Mouse (Mus musculus): ENCODE data around the gene Krt7. TPM values are rescaled to one million over a fixed set of nuclear protein-coding genes. Genes with fewer than 3 reads are reported as not detected.

Gene Krt7
- polyA plus RNA-seq, 1 experiment from 2014 or later = 23.1 TPM

MicroRNA genes within 50 kb of the gene (microRNA counts, 519-probe panel; counts per million panel counts)
- microRNA mmu-miR-1941-3p (2,403 counts per million, percentile 59 among the panel's probes with 10 or more counts), microRNA mmu-miR-1941-5p (236 counts per million, percentile 44 among the panel's probes with 10 or more counts)

Small RNA genes within 50 kb of the gene (microRNA-seq; reads per million reads assigned to microRNA genes)
- 3.1 reads per million, percentile 11 among the genes with 10 or more reads in this experiment for gene Mir1941

Other genes with a start within 250 kb of the Krt7 start
- 8.0 TPM in 2 replicates for gene Acvr1b, start 237.0 kb upstream of the Krt7 start, polyA plus RNA-seq (2015; fragmentation: Nextera tagmentation; extraction: Ambion mirVana)
- 7.4 and 8.0 TPM in 2 replicates for gene Grasp, start 186.9 kb upstream of the Krt7 start, polyA plus RNA-seq (2015; fragmentation: Nextera tagmentation; extraction: Ambion mirVana)
- 9.1 and 9.5 TPM in 2 replicates for gene Nr4a1, start 156.8 kb upstream of the Krt7 start, polyA plus RNA-seq (2015; fragmentation: Nextera tagmentation; extraction: Ambion mirVana)
- 65.9 and 68.4 TPM in 2 replicates for gene Atg101, start 126.8 kb upstream of the Krt7 start, polyA plus RNA-seq (2015; fragmentation: Nextera tagmentation; extraction: Ambion mirVana)
- 0.56 and 0.60 TPM in 2 replicates for gene 6030408B16Rik, start 117.8 kb upstream of the Krt7 start, polyA plus RNA-seq (2015; fragmentation: Nextera tagmentation; extraction: Ambion mirVana)
- gene Krt80, start 40.9 kb upstream of the Krt7 start, polyA plus RNA-seq (2015; fragmentation: Nextera tagmentation; extraction: Ambion mirVana) = 2.5 and 3.1 TPM in 2 replicates
- gene Krt87, start 27.8 kb downstream of the Krt7 start, polyA plus RNA-seq (2015; fragmentation: Nextera tagmentation; extraction: Ambion mirVana) = 0.55 and 0.66 TPM in 2 replicates
- not detected in 2 replicates for gene Krt88, start 36.7 kb downstream of the Krt7 start, polyA plus RNA-seq (2015; fragmentation: Nextera tagmentation; extraction: Ambion mirVana)
- gene Krt81, start 52.7 kb downstream of the Krt7 start, polyA plus RNA-seq (2015; fragmentation: Nextera tagmentation; extraction: Ambion mirVana) = not detected in 2 replicates
- 0.22 TPM in 1 of 2 replicates, not detected in the other for gene Krt86, start 62.4 kb downstream of the Krt7 start, polyA plus RNA-seq (2015; fragmentation: Nextera tagmentation; extraction: Ambion mirVana)
- gene Krt83, start 80.5 kb downstream of the Krt7 start, polyA plus RNA-seq (2015; fragmentation: Nextera tagmentation; extraction: Ambion mirVana) = not detected in 2 replicates
- 1.0 TPM in 1 of 2 replicates, not detected in the other for gene Gm49425, start 106.2 kb downstream of the Krt7 start, polyA plus RNA-seq (2015; fragmentation: Nextera tagmentation; extraction: Ambion mirVana)
- gene Krt84, start 121.8 kb downstream of the Krt7 start, polyA plus RNA-seq (2015; fragmentation: Nextera tagmentation; extraction: Ambion mirVana) = not detected in 2 replicates
- not detected in 2 replicates for gene Krt82, start 139.6 kb downstream of the Krt7 start, polyA plus RNA-seq (2015; fragmentation: Nextera tagmentation; extraction: Ambion mirVana)
- gene Krt90, start 151.9 kb downstream of the Krt7 start, polyA plus RNA-seq (2015; fragmentation: Nextera tagmentation; extraction: Ambion mirVana) = 0.15 and 0.40 TPM in 2 replicates
- 0.96 and 1.6 TPM in 2 replicates for gene Krt75, start 162.9 kb downstream of the Krt7 start, polyA plus RNA-seq (2015; fragmentation: Nextera tagmentation; extraction: Ambion mirVana)
- gene Gm5414, start 217.1 kb downstream of the Krt7 start, polyA plus RNA-seq (2015; fragmentation: Nextera tagmentation; extraction: Ambion mirVana) = not detected in 2 replicates
- gene Gm5478, start 236.3 kb downstream of the Krt7 start, polyA plus RNA-seq (2015; fragmentation: Nextera tagmentation; extraction: Ambion mirVana) = not detected in 2 replicates

Data from embryonic facial prominence, embryonic 13.5 days (tissue).